Mouse (Mus musculus) liver, postnatal 0 days (tissue): ENCODE data around the gene Strada.

ENCODE experiments used
- CTCF ChIP-seq: sonication (generic); IDR thresholded peaks from 2 replicates; pipeline ENCODE4 v1.5.1; 2016; ENCODE audit warnings: antibody characterized with exemption, low read depth
- EP300 ChIP-seq: IDR thresholded peaks from 2 replicates; pipeline ENCODE4 v1.6.1; 2016; ENCODE audit warnings: antibody characterized with exemption, low read depth, mild to moderate bottlenecking

- no peak for TF ChIP-seq CTCF
- TF ChIP-seq EP300, result no peak; the same call in 1 of the 2 replicates
Measured at GRCm38 (mm10) chr11:106163546-106163945, 38.4 kb downstream of the Strada start.
